Mouse (Mus musculus): ENCODE measurements around the gene Dpp6.

The Dpp6 gene

DNA sequence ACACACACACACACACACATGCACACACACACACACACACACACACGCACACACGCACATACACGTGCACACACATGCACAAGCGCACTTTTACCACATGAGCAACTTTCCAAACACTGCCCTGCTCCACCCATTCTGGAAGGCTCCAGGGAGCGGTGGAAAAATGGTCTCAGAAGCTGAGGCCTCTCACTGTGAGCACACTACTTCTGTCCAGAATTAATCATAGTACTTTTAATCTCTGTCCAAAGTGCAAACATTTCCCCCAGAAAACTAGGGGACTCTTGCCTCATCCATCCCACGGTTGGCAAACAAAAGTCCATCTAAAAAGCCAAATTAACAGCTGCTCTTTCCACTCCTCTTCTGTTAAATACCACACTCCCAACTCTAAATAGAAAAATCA is 842.8 kb downstream of the Dpp6 start:
- DNase-seq (ENCODE audit: low read depth, low spot score): no peak

DNA sequence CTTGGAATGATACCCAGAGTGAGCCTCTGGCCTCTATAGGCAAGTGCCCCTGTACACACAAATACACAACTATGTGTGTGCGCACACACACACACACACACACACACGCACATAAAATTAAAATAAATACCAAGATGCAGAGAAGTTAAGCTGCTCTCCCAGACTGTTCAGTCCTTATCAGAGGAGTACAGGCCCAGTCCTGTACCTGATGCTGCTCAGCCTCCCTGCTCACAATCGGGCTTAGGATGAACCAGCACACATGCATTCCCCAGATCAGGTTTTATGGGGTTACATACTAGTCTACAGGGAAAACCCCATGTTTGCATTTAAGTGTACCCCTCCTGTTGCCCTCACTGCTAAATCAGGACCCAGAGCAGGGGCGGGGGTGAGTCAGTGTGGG is 847.1 kb downstream of the Dpp6 start:
- DNase-seq (ENCODE audit: low read depth, low spot score): no peak

DNA sequence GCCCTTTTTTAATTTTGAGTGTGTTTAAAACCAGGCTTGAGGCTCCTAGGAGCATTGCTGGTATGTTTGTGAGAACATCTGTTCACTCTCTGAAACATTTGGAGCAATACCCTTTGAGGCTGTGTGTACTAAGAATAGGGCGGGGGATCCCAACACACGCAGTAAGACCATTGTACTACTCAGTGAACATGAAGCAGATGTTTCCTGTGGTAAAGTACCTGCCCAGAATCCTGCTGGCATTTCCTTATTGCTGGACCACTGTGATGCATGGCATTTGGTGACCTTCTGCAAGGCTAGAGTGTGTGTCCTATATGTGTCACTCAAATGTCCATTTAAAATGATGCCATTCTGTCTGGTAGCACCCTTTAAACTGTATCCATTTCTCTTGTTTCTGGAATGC is 854.5 kb downstream of the Dpp6 start:
- no peak for DNase-seq (ENCODE audit: low read depth, low spot score)

DNA sequence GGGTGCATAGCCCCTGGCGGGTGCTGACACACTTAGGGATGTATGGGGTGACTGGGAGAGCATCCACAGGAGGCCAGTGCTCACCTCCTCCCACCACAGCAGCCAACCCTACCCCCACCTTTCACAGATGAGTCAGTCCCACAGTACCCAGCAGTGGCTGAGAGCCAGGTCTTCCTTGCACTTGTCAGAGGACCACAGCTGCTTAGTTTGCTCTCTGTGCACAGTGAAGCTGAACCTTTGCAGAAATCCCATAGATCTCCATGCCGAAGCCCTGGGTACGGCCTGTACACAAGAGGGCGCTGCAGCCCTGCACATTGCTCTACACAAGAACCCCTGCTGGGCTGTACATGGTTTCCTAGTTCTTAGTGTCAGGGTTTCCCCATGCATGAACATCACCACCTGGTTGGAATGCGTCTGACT is 860.3 kb downstream of the Dpp6 start:
- DNase-seq (ENCODE audit: low read depth, low spot score): no peak

DNA sequence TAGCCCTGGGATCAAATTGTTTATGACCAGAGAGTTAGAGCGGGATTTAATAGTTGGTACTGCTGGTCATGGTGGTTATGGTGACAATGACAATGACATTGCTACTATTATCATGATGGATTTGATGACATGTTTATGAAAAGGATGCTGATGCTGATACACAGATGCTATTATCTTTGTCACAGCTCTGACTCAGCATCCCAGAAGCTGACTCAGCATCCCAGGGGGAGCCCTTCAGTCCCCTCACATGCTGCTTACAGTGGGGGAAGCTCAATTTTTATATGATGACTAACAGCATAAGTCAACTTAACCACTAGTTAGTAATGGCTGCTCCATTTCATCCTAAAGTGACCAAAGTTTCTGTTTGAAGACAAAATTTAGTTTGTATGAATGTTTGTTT is 862.1 kb downstream of the Dpp6 start:
- DNase-seq (ENCODE audit: low read depth, low spot score): no peak

DNA sequence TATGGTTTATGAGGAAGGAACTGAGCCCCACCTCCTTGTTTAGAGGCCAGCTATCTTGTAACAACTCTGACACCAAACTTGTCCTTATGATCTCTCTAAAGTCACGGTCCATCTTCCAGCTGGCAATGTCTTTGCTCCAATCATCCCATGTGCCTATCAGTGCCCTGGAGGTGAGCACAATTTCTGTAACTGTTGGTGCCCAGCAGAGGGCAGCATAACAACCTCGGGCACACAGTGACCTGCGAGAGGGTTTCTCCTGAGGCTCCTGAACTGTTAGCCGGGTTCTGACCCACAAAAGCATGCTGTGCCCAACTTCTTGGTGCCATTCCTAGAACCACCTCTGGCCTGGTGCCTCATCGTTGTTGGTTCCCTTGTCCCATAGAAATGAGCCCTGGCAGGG is 863.5 kb downstream of the Dpp6 start:
- no peak for DNase-seq (ENCODE audit: low read depth, low spot score)

GRCm38 (mm10) chr5:27685162-27685561 is 868.2 kb downstream of the Dpp6 start:
- no peak for DNase-seq (ENCODE audit: low read depth, low spot score)

DNA sequence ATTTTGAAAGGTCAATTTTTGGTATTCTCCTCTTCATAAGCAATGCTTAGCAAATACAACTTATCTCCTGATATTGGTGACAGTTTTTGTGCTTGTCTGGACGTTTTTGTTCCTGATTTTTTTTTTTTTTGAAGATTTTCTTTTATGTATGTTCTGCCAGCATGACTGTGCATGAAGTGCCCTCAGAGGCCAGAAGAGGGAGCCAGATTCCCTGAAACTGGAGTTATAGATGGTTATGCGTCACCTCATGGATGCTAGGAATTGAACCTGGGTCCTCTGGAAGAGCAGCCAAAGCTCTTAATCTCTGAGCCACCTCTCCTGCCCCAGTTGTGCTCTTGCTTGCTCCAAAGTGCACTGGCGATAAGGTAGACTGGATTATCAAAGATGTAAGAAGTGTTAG is 868.9 kb downstream of the Dpp6 start:
- DNase-seq (ENCODE audit: low read depth, low spot score): no peak

GRCm38 (mm10) chr5:27687311-27687710 is 870.3 kb downstream of the Dpp6 start:
- DNase-seq (ENCODE audit: low read depth, low spot score): no peak

- DNase-seq (ENCODE audit: low read depth, low spot score): no peak
These were observed 885.5 kb downstream of the Dpp6 start for GRCm38 (mm10) chr5:27702482-27702881.

DNA sequence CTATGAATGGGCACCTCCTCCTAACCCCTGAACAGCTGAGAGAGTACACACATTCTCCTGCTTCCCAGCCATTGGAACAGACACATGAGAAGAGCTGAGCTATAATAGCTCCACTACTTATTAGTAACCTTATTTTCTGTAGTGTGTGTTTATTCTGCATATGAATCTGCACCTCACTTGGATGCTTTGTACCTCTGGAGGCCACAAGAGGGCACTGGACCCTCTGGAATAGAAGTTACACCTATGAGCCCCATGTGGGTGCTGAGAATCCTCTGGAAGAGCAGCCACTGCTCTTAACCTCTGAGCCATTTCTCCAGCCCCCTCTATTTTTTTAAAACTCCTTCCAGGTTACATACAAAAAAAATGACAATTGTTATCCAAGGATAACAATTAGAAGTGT is 888.0 kb downstream of the Dpp6 start:
- DNase-seq (ENCODE audit: low read depth, low spot score): no peak

DNA sequence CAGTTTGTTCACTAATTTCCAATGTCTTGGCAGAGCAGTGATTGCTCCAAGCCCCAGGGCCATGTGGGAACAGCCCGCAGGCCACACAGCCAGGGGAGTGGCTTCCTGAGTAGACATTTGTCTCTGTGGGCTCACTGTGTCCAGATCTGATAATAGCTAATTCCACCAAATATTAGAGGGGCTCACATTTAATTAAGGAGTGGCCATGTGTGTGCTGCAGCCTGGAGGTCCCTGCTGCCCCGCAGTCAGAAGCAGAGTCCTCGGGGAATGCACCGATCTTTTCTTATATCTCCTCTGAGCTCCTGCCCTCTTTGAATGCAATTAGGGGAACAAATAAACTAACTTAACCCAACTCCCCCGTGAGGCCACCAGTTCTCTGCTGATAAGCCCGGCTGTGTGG is 889.5 kb downstream of the Dpp6 start:
- no peak for DNase-seq (ENCODE audit: low read depth, low spot score)

DNA sequence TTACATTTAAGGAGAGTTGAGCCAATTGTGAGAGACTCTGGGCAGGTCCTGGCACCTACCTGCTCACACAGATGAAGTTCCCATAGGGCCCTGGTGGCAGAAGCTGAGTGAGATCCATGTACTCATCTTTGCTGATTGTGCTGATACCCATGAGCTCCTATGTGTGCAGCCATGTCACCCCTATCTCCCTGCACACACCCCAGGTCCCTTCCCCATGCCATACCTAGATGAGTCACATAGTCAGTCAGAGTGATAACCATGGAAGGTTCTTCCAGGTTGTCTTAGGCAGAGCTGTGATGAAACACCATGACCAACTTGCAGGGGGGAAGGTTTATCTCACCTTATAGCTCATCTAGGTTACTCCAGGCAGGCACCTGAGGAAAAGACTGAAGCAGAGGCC is 890.3 kb downstream of the Dpp6 start:
- DNase-seq (ENCODE audit: low read depth, low spot score): no peak

DNA sequence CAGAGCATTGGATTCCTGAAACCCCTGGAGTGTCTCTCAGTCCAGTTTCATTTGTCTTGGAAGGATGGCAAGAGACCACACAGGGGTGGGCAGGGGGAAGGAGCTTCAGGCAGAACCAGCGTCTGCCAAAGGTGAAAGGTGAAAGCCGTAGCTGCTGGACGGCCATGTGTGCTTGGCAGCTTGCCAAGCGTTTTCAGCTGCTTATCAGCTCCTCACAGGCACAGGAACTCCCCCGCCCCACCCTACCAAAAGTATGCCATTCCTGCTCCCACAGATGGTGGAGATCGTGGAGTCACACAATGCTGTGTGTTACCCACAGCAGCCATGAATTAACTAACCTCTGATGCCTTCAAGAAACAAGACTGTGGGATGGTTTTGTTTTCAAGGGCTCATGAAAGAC is 891.2 kb downstream of the Dpp6 start:
- peak; percentile 48 for DNase-seq (ENCODE audit: low read depth, low spot score)

DNA sequence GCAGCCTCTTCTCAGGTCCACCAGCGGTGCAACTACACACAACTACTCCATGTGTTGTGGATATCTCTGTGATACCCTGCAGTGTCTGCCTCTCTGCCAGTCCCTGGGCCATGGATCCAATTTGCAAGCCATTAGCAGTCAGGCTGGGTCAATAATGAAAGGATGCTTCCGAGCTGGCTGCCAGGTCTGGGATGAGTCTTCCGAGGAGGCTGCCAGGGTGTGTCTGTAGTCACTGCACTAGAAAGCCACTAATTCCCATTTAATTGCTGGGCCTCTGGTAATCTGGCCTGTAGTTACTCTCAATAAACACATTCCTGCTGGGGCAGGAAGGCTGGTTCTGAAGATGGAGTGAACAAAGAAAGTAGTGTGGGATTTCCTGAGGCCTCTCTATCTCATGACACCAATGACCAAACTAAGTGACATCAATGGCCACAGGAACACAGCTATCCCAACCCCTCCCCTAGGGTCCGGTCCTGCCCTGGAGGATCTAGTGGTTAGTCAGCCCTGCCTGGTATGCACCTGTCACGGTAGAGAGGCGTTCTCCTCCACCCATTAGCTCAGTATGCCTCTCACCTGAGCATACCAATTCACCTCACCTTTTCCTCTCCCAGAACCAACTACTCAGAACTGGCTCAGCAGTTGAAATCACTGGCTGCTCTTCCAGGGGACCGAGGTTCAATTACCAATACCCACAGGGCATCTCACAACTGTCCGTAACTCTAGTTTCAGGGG is 894.6 kb downstream of the Dpp6 start:
- DNase-seq (ENCODE audit: low read depth, low spot score): no peak

DNA sequence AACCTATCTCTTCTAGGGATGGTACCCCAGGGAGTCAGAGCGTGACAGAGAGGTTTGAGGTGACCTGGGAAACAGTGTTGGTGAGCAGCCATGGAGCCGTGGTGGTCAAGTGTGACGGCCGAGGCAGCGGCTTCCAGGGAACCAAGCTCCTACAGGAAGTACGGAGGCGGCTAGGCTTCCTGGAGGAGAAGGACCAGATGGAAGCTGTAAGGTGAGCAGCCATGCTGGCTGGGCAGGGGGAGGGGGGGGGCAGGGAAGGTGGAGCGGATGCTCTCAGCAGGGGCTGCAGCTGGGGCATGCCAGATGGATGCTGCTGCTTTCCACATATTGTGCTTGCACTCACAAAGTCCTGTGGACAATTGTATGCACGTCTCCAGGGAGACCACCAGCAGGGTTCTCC is 897.4 kb downstream of the Dpp6 start:
- DNase-seq (ENCODE audit: low read depth, low spot score): no peak

DNA sequence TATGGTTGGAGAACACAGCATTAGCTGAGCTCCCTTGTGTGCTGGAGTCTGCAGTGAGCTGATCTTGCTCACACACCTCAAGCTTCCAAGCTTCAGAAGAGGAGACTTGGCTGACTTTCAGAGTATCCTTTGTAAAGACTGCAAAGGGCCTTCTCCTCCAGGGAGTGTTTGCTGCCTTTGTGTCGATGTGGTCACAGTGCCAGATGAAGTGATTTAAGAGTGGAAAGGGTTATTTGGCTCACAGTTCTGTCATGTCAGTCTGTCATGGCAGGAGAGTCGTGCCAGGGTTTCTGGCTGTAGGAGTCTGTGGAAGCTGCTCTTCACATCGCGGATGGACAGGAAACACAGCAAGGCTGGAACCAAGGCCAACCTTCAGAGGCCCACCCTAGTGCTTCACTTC is 899.0 kb downstream of the Dpp6 start:
- DNase-seq (ENCODE audit: low read depth, low spot score): no peak

GRCm38 (mm10) chr5:27717301-27717700 is 900.3 kb downstream of the Dpp6 start:
- DNase-seq (ENCODE audit: low read depth, low spot score): no peak

GRCm38 (mm10) chr5:27719311-27719710 is 902.3 kb downstream of the Dpp6 start:
- DNase-seq (ENCODE audit: low read depth, low spot score): no peak

DNA sequence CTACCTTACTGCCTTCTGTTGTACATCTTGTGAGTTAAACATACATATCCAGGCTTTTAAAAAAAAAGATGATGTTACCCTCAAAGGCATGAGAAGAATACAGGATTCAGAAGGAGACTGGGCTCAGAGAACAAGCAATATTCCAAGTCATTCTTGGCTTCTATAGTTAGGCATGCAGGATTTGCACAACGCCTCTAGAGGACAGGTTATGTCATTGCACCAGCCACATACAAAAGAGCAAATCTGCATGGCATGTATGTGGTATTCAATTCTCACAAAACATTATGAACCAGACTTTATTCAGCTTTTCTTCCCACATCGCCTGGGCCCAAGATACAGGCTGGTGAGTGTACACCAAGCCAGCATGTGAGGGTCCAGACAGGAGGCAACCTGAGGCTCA is 907.5 kb downstream of the Dpp6 start:
- no peak for DNase-seq (ENCODE audit: low read depth, low spot score)

DNA sequence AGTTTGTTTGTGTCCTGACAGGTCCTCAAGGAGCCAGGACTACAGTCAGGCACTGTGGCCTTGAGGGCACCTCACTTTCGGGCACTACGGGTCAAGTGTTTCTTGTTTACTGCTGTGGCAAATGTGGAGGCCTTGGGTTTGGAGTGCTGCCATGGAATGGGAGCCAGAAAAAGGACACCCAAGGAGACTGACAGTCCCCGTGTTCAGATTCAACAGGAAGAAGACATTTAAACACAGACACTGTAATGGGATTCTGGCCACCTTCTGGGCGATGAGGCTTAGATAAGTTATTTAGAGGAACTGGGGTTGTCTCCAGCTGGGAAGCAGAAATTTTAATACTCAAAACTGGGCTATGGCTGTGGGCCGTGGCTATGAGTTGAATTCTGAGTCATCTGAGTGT is 913.7 kb downstream of the Dpp6 start:
- DNase-seq (ENCODE audit: low read depth, low spot score): peak; percentile 38

DNA sequence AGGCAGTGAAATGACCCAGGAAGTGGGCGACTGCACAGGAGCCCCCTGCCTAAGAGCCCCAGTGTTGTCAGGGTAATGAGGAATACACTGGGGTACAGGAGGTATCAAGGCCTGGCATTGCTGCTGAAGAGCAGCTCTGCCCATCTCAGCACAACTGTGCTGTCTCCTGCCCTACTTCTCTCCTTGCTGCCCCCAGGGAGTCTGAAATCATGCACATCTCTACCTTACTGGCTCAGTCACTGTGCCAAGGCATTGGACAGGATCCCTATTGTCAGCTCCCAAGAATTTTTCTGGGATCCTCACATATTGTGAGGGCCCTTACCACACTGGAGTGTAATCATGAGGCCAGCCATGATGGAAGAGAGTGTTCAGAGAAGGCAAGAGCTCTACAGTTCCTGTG is 914.4 kb downstream of the Dpp6 start:
- DNase-seq (ENCODE audit: low read depth, low spot score): no peak

DNA sequence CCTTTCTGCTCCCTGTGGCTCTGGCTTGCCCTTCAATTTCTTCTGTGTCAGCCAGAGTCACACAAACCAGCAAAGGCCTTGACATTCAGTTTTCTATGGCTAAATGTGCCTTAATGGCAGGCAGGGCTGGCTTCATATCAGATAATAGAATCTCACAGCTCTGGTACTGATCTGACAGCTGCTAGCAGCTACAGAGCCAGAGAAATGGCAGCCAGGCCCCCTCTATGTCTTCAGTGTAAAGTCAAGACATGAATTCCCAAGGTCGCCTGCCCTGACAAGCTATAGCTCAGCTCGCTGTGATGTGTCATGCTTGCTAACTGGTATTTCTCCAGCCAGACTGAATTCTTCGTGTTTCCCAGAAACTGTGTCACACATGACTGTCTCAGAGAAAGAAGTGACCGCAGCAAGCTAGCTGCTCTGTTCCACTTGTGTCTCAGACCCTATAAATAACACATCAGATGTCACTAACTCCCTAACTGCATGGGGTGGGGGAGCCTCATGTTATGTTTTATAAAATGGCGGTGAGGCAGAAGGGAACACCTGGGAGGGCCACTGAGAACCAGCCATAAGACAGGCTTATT is 915.4 kb downstream of the Dpp6 start:
- no peak for DNase-seq (ENCODE audit: low read depth, low spot score)

DNA sequence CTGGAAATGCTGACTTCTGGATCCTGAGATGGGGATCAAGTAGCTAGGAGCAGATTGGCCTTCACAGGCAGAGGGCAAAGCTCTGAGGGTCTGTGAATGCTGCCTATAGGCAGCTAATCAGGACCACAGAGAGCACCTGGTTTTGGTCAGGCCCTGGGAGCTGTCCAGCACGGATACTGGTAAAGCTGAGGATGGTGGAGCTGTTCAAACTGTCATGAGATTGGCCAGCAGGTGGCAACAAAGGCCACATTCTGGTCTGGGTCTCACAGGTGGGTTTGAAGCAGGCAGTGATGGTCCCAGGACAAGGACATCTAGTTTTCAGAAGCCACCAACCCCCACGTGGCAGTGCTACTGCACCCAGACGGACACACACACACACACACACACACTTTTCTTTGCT is 920.2 kb downstream of the Dpp6 start:
- DNase-seq (ENCODE audit: low read depth, low spot score): no peak

Data from skeletal muscle tissue, adult 2 months (tissue).